Mouse (Mus musculus): ENCODE data around the gene Vipr1.

The Vipr1 gene

DNA sequence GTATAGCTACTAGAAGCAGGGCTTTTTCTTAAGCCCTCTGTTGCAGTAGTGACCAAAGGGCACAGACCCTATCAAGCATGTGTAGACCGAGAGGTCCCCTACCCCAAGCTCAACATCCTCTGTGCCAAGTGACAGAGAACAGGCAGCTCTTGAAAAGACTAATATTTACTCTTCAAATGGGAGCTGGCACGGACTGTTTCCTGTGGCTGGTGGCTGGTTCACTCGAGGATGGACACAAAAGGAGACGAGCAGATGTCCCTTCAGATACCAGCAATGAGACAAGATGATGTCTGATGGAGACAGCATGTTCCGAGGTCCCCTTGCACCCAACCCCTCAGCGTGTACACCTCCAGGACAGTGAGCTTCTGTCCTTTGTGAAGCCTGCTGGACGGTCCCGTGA lies 35.0 kb downstream of the Vipr1 start:
- DNase-seq (ENCODE audit: low spot score): no peak

GRCm38 (mm10) chr9:121679549-121679948 lies 37.0 kb downstream of the Vipr1 start:
- DNase-seq (ENCODE audit: low spot score): peak; percentile 85

GRCm38 (mm10) chr9:121681191-121681590 lies 38.7 kb downstream of the Vipr1 start:
- no peak for DNase-seq (ENCODE audit: low spot score)

- DNase-seq (ENCODE audit: low spot score): no peak
Measured at GRCm38 (mm10) chr9:121682037-121682680, 39.6 kb downstream of the Vipr1 start.

DNA sequence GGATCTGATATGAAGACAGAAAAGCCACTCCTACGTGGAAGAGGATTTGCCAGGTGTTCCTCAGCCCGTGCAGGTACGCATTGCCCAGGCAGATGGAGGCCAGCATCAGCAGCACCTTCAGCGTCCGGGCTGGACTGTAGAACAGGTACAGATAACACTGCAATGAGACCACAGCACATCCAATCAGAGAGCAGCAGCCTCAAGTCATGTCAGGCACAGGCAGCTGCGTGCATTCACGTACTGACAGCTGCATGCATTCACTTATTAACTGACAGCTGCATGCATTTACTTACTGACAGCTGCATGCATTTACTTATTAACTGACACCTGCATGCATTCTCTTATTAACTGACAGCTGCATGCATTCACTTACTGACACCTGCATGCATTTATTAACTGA lies 42.2 kb downstream of the Vipr1 start:
- no peak for DNase-seq (ENCODE audit: low spot score)

DNA sequence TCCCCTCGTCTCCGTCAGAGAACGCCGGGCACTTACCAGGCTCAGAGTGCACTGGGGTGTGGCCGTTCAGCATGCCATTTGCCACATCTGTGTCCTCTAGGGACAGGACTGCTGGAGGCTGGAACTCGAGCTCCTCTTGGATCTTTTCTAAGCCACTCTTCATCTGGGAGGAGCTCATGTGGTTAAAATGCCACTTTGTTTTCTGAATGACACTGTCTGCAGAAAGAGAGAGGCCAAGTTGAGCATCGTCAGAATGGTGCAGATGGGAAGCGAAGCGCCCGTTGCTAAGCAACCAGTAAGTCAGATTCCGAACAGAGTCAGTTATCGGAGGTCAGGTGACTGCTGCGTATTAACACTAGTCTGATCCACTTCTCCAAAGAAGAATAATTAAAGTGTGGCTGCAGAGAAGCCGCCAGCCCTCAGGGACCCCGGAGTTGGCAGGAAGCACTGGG lies 47.7 kb downstream of the Vipr1 start:
- DNase-seq (ENCODE audit: low spot score): no peak

GRCm38 (mm10) chr9:121690734-121691133 lies 48.2 kb downstream of the Vipr1 start:
- no peak for DNase-seq (ENCODE audit: low spot score)

DNA sequence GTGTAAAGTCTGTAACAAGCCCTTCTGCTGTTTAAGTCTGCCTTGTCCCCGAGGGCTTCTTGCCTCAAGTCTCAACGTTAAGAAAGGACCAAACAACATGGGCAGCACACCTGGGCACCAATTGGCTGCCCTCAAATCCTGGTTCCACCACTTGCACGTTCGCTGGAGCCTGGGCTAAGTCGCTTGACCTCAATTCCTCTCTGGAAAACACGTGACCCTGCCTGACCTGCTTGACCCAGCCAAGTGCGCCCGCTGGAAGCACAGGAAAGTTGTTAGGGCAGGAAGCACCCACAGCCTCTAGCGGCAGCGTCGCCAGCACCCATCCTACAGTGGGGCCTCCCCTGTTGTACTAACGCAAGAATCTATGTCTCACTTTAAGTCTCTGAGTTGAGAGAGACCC lies 52.2 kb downstream of the Vipr1 start:
- no peak for DNase-seq (ENCODE audit: low spot score)

DNA sequence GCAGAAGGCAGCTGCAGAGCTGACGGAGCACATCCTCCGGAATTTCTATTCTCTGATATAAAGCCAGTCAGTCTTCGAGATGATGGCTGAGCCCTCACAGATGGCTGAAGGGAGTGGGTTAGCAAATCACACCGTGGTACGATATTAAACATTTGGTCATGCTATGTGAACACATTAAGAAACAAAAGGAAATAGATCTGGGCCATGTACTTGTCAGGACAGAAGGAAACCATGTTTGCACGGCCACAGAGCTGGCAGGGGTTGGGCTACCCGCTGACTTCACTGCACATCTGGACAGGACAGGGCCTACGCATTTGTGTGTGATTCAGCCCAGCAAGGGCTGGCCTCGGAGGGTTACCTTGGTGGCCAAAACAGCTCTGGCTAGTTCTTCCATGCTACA lies 54.1 kb downstream of the Vipr1 start:
- no peak for DNase-seq (ENCODE audit: low spot score)

GRCm38 (mm10) chr9:121697150-121698049 lies 54.9 kb downstream of the Vipr1 start:
- DNase-seq (ENCODE audit: low spot score): no peak

GRCm38 (mm10) chr9:121704261-121704645 lies 61.7 kb downstream of the Vipr1 start:
- no peak for DNase-seq (ENCODE audit: low spot score)

GRCm38 (mm10) chr9:121704646-121705625 lies 62.4 kb downstream of the Vipr1 start, which contains the start of gene Sec22c:
Gene Sec22c, minus strand, starts transcription at chr9:121705490.
- DNase-seq (ENCODE audit: low spot score): peak; percentile 96

DNA sequence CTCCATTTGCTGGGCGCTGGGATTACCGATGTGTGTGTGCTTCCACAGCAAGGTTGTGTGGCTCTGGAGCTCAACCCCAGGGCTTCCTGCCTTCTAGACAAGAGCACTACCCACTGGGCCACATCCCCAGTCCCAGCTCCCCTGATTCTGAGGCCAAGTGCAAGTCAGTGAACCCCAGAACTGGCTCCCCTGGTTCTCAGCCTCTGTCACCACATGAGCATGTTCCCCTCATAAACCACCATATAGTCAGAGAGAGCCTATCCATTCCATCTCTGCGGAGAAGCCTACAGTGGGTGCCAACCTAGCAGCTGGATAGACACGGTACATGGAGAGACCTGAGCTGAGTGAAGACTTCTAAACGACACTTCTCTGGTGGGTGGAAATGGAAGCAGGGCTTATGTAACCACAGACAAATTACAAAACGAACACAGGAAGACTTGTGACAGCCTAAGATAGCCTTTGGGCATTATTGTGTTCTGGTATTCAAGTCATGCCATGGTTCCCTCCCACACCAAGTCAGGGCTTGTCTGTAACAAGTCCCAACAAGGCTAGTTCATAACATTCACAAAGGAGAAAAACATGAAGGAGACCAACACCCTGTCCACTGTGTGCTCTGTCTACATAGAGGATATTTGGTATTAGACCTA lies 63.6 kb downstream of the Vipr1 start:
- no peak for DNase-seq (ENCODE audit: low spot score)

DNA sequence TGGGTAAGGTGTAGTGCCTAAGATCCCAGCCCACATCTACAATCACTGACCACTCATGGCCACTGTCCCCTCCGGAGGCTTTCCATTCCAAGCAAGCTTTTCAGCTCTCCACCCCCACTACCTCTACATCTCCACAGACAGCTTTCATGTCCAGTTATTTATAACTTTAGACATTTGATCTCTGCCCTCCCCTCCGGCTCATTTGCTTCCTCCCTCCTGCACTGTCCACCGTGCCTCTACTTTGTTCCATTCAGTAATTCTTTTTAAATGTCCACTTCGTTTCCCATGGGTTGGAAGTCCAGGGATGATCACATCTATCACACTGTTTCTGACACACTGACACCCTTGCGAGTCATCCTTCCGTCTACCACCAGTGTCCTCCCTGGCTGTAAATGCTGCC lies 65.3 kb downstream of the Vipr1 start:
- no peak for DNase-seq (ENCODE audit: low spot score)

- no peak for DNase-seq (ENCODE audit: low spot score)
Measured at GRCm38 (mm10) chr9:121708506-121709486, 66.3 kb downstream of the Vipr1 start.

GRCm38 (mm10) chr9:121709898-121710583 lies 67.5 kb downstream of the Vipr1 start, which contains the start of gene Ss18l2:
Gene Ss18l2, plus strand, starts transcription at chr9:121710329.
- DNase-seq (ENCODE audit: low spot score): peak; percentile 99

- DNase-seq (ENCODE audit: low spot score): peak; percentile 31
Measured at GRCm38 (mm10) chr9:121710584-121710975, 68.1 kb downstream of the Vipr1 start.

DNA sequence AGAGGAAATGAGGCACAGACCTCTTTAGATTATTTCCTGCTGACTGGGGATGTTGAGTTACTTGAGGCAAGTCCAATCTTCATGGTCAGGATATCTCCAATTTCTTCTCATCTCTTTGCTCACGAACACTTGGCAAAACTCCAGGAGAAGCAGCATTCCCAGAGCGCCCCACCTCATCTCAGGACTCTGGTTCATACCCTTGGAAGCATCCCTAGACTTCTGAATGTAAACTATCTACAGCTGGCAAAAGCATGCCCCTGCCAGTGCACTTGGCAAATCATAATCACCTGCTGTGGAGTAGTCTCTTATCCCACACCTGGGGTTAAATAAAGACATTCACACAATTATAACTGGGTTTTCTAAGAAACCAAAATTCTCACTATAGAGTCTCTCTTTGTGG lies 74.5 kb downstream of the Vipr1 start:
- DNase-seq (ENCODE audit: low spot score): no peak

DNA sequence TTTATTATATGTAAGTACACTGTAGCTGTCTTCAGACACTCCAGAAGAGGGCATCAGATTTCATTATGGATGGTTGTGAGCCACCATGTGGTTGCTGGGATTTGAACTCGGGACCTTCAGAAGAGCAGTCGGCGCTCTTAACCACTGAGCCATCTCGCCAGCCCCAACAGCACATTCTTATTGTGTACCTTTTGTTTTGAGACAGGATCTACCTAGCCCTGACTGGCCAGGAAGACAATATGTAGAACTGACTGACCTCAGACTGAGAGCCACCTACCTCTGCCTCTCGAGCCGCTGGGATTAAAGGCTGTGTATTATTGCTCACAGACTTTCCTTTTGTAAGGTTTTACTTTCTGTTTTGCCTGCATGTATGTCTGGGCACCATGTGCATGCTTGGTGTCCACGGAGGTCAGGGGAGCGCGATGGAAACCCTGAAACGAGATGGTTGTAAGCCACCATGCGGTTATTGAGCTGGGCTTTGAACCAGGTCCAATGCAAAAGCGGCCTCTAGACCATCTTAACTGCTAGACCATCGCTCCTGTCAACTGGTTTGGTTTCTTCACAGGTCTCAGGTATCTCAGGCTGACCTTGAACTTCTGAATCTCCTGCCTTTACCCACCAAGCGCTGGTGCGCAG lies 75.7 kb downstream of the Vipr1 start:
- peak; percentile 16 for DNase-seq (ENCODE audit: low spot score)

Measured in embryo, embryonic 10 days (tissue).